Mouse (Mus musculus): Measurements from ENCODE around the gene Zfp764.
"Not testable (repeated sequence)": the region's sequence is repeated elsewhere in the genome, so short reads cannot be mapped to it uniquely, and the experiment has no call there.

Gene Zfp764

GRCm38 (mm10) chr7:127406002-127406987 is at the start of gene Zfp764:
Gene Zfp764, minus strand, starts transcription at chr7:127406822.
- peak; percentile 83 for DNase-seq (ENCODE audit: low spot score)

GRCm38 (mm10) chr7:127454905-127455304 is 48.3 kb upstream of the Zfp764 start:
- no peak for DNase-seq (ENCODE audit: low spot score)

DNA sequence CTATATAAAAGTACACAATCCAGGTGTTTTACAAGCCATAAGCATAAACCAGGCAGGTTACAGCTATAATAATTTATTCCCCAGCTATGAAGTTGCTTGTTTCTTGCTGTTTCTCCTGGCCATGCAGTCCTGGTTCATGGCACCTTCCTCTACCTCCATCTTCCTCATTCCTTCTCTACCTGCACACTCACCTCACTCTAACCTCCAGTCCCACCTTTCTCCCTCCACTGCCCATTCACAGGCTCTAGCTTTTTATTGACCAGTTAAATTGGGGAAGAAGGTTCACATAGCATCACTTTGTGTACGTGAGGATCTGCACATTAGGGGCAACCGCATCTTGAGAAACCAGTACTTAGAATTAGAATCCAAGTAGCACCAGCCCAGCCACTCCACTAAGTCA is 46.4 kb upstream of the Zfp764 start:
- no peak for DNase-seq (ENCODE audit: low spot score)

GRCm38 (mm10) chr7:127449966-127450365 is 43.3 kb upstream of the Zfp764 start:
- DNase-seq (ENCODE audit: low spot score) = no peak

- peak; percentile 84 for DNase-seq (ENCODE audit: low spot score)
Observed at GRCm38 (mm10) chr7:127448521-127449300, 42.1 kb upstream of the Zfp764 start, which contains the start of gene Zfp689. Gene Zfp689, minus strand, starts transcription at chr7:127449158.

- no peak for DNase-seq (ENCODE audit: low spot score)
Observed at GRCm38 (mm10) chr7:127443976-127444375, 37.4 kb upstream of the Zfp764 start.

DNA sequence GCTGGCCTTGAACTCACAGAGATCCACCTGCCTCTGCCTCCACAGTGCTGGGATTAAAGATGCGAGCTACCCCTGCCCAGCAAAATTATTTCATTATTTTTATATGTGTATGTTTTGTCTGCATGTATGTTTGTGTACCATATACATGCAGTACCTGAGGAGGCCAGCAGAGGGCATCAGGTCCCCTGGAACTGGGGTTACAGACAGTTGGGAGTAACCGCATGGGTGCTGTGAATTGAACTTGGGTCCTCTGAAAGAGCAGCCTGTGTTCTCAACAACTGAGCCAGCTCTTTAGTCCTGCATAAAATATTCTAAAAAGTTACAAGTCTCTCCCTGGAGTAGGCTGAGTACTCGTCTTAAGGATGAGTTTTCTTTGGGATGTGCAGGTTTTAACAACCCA is 31.1 kb upstream of the Zfp764 start:
- DNase-seq (ENCODE audit: low spot score) = no peak

GRCm38 (mm10) chr7:127435206-127435605 is 28.6 kb upstream of the Zfp764 start:
- DNase-seq (ENCODE audit: low spot score) = no peak

DNA sequence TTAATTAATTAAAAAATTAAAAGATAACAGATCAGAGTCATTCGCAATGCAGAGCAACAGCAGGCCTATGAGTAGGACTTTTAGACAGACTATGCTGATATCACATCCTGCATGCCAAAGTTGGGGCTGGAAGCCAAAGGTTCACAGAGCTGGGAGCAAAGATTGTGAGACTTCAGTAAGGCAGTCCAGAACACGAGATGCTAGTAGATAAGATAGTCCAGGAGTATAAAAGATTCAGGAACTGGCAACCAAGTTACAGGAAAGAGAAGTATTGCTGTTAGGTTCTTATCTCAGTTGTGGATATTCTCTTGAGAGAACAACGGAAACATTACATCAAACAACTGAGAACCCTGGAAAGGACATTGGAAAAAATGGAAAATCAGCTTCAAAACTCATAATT is 19.7 kb upstream of the Zfp764 start:
- no peak for DNase-seq (ENCODE audit: low spot score)

- no peak for DNase-seq (ENCODE audit: low spot score)
Observed at GRCm38 (mm10) chr7:127425911-127426310, 19.3 kb upstream of the Zfp764 start.

DNA sequence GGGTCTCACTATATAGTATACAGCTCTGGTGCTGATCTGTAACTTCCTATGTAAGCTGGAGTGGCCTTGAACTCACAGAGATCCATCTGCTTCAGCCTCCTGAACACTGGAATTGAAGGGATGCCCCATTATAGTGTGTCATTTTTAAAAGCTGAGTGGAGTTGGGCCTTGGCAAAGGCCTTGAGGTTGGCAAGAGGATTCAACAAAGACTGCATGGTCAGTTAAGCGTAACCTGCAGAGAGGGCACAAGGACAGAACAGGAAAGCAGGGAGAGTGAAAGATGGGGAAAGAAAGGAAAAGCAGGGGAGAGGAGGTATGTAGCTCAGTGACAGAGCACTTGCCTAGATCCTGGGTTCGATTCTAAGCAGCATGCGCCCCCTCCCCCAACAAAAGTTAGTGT is 18.7 kb upstream of the Zfp764 start:
- DNase-seq (ENCODE audit: low spot score) = no peak

GRCm38 (mm10) chr7:127422247-127422646 is 15.6 kb upstream of the Zfp764 start:
- no peak for DNase-seq (ENCODE audit: low spot score)

- peak; percentile 96 for DNase-seq (ENCODE audit: low spot score)
Observed at GRCm38 (mm10) chr7:127421388-127422191, 15.0 kb upstream of the Zfp764 start, which contains the start of gene Zfp688. Gene Zfp688, minus strand, starts transcription at chr7:127422068.

- DNase-seq (ENCODE audit: low spot score) = no peak
Observed at GRCm38 (mm10) chr7:127411418-127411817, 4.8 kb upstream of the Zfp764 start.

- DNase-seq (ENCODE audit: low spot score) = not testable (repeated sequence)
Observed at GRCm38 (mm10) chr7:127404101-127404500, 2.5 kb downstream of the Zfp764 start.

- no peak for DNase-seq (ENCODE audit: low spot score)
Observed at GRCm38 (mm10) chr7:127402980-127403379, 3.6 kb downstream of the Zfp764 start.

DNA sequence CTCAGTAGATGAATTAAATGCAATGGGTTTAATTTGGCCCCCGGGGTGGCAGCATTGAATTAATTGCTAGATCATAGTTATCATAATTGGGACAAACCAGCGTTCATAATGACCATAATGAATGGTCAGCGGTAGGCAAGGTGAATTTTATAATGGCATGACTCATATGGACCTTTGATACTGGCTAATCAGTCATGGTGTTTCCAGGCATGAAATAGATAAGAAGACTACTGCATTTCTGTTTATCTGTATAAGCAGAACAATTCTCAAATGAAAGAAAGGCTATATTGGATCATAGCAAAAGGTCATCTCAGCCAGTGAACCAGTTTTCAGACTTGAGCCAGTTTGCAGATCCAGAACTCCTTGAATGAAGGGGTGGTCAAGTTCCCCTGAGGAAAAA is 6.3 kb downstream of the Zfp764 start:
- DNase-seq (ENCODE audit: low spot score) = no peak

DNA sequence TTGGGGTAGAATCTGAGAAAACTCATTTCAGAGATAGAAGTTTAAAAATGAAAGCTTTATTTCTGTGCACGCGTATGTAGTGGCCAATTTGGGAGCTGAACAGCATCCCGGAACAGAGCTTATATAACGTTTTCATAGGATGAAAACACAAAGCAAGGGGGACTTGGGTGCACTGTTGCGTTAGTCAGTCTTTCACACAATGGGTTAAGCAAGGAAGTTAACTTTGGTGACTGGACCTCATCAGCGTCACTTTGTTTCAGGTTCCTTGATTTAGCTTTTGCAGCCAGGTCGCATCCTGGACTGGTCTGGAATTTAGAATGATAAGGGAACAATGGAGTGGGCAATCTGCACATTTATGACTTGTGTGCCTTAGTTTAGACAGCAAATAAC is 12.7 kb downstream of the Zfp764 start:
- DNase-seq (ENCODE audit: low spot score) = no peak

GRCm38 (mm10) chr7:127393157-127393943 is 13.3 kb downstream of the Zfp764 start, which contains the start of gene E430018J23Rik:
Gene E430018J23Rik, minus strand, starts transcription at chr7:127393629.
- DNase-seq (ENCODE audit: low spot score) = peak; percentile 95

DNA sequence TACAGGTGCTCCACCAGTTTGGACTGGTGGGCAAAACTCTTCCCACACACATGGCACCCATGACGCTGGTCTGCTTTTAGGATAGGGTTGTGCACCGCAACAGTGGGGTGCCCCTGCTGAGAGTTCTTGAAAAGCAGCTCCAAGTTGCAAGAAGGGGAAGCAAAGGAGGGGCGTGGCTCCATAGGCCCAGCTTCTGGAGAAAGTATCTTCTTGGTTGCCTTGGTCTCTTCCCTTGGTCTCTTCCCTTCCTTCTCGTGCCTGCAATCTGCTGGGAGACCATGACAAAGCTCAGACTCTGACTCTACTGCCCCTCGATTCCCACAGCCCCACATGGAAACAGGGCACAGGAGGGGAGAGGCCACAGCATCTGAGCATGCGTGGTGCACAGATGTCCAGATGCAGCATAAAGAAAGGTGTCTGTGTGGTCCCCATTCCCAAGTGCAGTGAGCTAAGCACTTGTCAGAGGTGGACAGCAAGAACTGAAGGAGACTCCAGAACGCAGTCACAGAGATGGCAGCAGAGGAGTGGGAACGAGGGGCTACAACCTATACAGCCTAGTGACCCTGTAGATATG is 14.3 kb downstream of the Zfp764 start:
- DNase-seq (ENCODE audit: low spot score) = no peak

DNA sequence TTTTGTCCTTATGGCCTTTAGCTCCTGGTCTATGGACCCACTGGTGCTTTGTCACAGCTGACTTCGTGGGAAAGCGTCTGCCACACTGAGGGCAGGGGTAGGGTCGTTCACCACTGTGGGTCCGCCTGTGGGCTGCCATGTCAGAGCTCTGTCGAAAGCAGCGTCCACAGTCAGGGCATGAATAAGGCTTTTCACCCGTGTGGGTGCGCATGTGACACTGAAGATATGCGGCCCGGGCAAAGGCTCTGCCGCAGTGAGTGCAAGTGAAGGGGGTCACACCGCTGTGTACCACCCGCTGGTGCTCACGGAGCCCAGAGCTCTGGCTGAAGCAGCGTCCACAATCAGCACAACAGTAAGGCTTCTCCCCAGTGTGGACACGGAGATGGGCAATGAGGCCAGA is 15.1 kb downstream of the Zfp764 start:
- DNase-seq (ENCODE audit: low spot score) = no peak
